Mouse (Mus musculus): ENCODE results near the gene Iqschfp.

GRCm38 (mm10) chr3:67886176-67886575 lies 5.9 kb upstream of the Iqschfp start:
- TF ChIP-seq CTCF (IDR thresholded peaks at IDR 0.05; ENCODE audit: low read depth) (no peak), EP300 (IDR thresholded peaks at IDR 0.05; ENCODE audit: low read depth) (no peak)
